Mouse (Mus musculus) naive thymus-derived CD4-positive, alpha-beta T cell, adult 5 months (primary cell): ENCODE results near the gene Mfsd4b1. TPM values are rescaled to one million over a fixed set of nuclear protein-coding genes. Genes with fewer than 3 reads are reported as not detected.

Experiments
- polyA plus RNA-seq: library from polyadenylated mRNA; unstranded; fragments of 100-300 nt; shearing (Covaris generic); gene quantifications from one replicate; pipeline ENCODE4 v1.2.1, GENCODE M21; 2017

Mfsd4b1 gene
- not detected for polyA plus RNA-seq

DNA sequence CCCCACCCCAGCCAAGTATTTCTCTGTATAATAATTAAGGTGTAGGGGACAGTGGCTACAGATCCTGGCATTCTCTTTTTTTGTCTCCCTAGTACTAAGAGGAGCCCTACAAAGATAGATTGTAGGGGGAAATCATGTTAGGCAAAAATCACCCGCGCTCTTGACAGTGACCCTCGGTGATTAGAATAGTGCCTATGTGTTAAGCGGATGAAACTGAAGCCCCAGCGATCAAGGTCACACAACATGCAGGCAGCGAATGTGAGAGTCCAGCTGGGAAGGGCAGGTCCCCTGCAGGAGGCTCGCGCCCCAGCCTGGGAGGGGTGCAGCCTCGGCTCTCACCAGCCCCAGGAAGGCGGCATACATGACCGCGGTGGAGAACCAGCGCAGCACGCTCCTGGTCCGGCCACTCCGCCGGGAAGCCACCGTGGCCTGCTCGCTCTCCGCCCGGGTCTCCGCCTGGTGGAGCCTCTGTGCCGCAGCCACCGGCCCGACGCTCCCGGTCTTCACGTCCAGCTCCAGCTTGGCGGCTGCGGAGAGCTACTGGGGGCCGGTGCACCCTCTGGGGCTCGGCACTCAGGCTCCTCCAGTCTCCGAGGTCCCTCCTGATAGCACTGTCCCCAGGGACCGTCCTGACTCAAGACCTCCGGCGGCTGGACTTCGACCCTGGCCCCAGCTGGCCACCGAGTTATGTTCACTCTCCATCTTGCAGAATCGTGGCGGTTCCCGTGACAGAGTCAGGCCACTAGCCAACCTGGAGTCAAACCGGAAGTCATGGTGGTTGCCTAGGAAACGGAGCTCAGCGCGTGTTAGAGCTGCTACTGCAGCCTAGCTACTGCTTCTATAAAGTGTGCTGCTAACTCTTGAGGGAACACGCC lies at the start of gene Mfsd4b1:
Gene Mfsd4b1 (minus strand): TSS at position 715 of the 875 bp plus-strand sequence.

DNA sequence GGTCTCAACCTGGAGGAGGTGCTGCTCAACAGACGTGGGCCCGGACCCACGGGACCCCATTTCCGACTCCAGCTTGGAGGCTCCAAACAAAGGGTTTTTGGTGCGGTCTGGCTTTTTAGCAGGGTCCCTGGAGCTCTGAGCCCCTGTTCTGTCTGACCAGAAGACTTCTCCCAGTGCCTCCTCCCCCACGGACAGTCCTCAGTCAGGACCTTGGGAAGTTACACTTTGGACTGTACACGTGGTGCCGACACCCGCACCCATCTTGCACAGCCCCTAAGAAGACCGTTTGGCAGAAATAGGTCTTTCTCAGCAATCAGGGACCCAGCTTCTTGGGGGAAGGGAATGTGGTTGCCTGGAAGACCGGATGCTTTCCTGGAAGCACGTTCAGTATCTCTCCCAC lies 38.6 kb downstream of the Mfsd4b1 start, which contains the start of gene Mfsd4b5:
Gene Mfsd4b5 (minus strand): TSS at position 181 of the 400 bp plus-strand sequence.

DNA sequence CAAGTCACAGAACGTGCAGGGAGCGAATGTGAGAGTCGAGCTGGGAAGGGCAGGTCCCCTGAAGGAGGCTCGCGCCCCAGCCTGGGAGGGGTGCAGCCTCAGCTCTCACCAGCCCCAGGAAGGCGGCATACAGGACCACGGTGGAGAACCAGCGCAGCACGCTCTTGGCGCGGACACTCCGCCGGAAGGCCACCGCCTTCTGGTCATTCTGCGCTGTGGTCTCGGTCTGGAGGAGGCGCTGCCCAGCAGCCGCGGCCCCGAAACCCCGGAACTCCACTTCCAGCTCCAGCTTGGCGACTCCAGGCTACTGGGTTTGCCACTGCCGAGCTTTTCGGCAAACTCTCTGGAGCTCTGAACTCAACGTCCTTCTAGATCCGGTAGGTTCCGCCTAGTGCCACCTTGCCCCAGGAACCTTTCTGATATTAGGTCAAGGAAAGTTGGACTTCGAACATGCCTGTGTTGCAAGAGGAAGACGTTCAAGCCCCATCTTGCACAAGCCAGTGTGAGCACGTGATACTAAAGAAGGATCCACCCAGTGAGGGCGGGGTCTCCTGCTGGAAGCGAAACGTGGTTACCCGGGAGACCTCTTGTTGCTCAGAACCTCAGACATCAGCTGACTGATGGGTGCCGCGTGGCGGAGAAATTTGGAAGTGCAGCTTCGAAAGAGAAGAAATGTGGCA lies 65.2 kb downstream of the Mfsd4b1 start, which contains the start of gene Mfsd4b3:
Gene Mfsd4b3 (minus strand): TSS at position 393 of the 680 bp plus-strand sequence.

Other genes starting within 250 kb of the Mfsd4b1 start
- gene Mfsd4b4, start 126.0 kb downstream of the Mfsd4b1 start, polyA plus RNA-seq, result 3.5 TPM
- gene Mfsd4b2, start 98.3 kb downstream of the Mfsd4b1 start, polyA plus RNA-seq, result not detected
- gene Mfsd4b3, start 65.1 kb downstream of the Mfsd4b1 start, polyA plus RNA-seq, result not detected
- gene Mfsd4b5, start 38.6 kb downstream of the Mfsd4b1 start, polyA plus RNA-seq, result 0.22 TPM
- gene Slc16a10, start 117.0 kb upstream of the Mfsd4b1 start, polyA plus RNA-seq, result 4.3 TPM
- 35.7 TPM for gene Rpf2, start 221.8 kb upstream of the Mfsd4b1 start, polyA plus RNA-seq
- 50.3 TPM for gene Gtf3c6, start 232.8 kb upstream of the Mfsd4b1 start, polyA plus RNA-seq